ENCODE assay signal across 20 mouse cellular contexts in genomic region chr9:80070026-80070425, GRCm38 (mm10). TPM values are rescaled to one million over a fixed set of nuclear protein-coding genes. Genes with fewer than 3 reads are reported as not detected.
DNase-seq lines count a peak whose midpoint lies in the region; ATAC-seq lines count a peak whose summit lies in the region.
"Had no signal": no experiment of that assay in that cellular context is flagged by ENCODE, and none has a peak within 500 bp of the region (broad histone marks: within the 10 kb centered on the region; RNA-seq: fewer than 3 reads in every experiment).

No protein-coding gene starts in this region.

- DNase-seq in ovary, postnatal 10 days (ENCODE audit: low spot score): no peak
- DNase-seq in thymus, postnatal 36 days: no peak
- no peak for DNase-seq in neural tube, embryonic 10.5 days (ENCODE audit: extremely low spot score, low spot score)
- DNase-seq: adrenal gland, postnatal 10 days; cerebellum, adult 18-20 months; heart, postnatal 14 days; layer of hippocampus, adult 9-11 months; lung, embryonic 14.5 days; thymus, adult 2 months had no signal

- no peaks in the 10 kb centered on the region for H3K9me3 ChIP-seq in intestine, embryonic 15.5 days
- H3K9me3 ChIP-seq in intestine, embryonic 16.5 days (ENCODE audit: control insufficient read depth, low read length): no peaks in the 10 kb centered on the region
- peaks cover 6% of the 10 kb centered on the region for H3K9me3 ChIP-seq in megakaryocyte, embryonic 14.5 days
- H3K9me3 ChIP-seq in liver, embryonic 12.5 days (replicated peaks): peaks cover 8% of the 10 kb centered on the region; the same call in 1 of the 2 replicates
- H3K9me3 ChIP-seq: midbrain, embryonic 13.5 days had no signal

- H3K4me2 ChIP-seq in intestine, embryonic 15.5 days (replicated peaks): 0 out of 2 replicates have a peak overlapping the region, but pooled peaks have one; percentile 11
- no peak overlapping the region for H3K4me2 ChIP-seq in intestine, embryonic 16.5 days (ENCODE audit: low read depth, low read length)
- H3K4me2 ChIP-seq in liver, embryonic 12.5 days: peak overlapping the region; percentile 3; the same call in 1 of the 2 replicates

- no peak for ATAC-seq in intestine, embryonic 15.5 days
- ATAC-seq in intestine, embryonic 16.5 days: no peak
- no peak for ATAC-seq in megakaryocyte, adult 5-6 weeks (ENCODE audit: poor library complexity, severe bottlenecking)
- ATAC-seq in liver, embryonic 12.5 days: no peak
- ATAC-seq: forebrain, embryonic 14.5 days; midbrain, embryonic 13.5 days had no signal

- H3K27me3 ChIP-seq in intestine, embryonic 15.5 days (replicated peaks): no peaks in the 10 kb centered on the region
- H3K27me3 ChIP-seq in intestine, embryonic 16.5 days (replicated peaks; ENCODE audit: control insufficient read depth, insufficient read depth, low read length): no peaks in the 10 kb centered on the region
- H3K27me3 ChIP-seq in megakaryocyte, embryonic 14.5 days (replicated peaks): no peaks in the 10 kb centered on the region
- no peaks in the 10 kb centered on the region for H3K27me3 ChIP-seq in liver, embryonic 12.5 days (replicated peaks)
- H3K27me3 ChIP-seq: midbrain, embryonic 13.5 days had no signal

- H3K9ac ChIP-seq in intestine, embryonic 15.5 days: no peak overlapping the region
- H3K9ac ChIP-seq in intestine, embryonic 16.5 days (ENCODE audit: low read depth, low read length): no peak overlapping the region
- no peak overlapping the region for H3K9ac ChIP-seq in liver, embryonic 12.5 days
- H3K9ac ChIP-seq: hindbrain, embryonic 14.5 days; lung, embryonic 14.5 days; midbrain, embryonic 13.5 days had no signal

- H3K27ac ChIP-seq in intestine, embryonic 15.5 days: 0 out of 2 replicates have a peak overlapping the region, but pooled peaks have one; percentile 5
- no peak overlapping the region for H3K27ac ChIP-seq in intestine, embryonic 16.5 days (ENCODE audit: low read length)
- no peak overlapping the region for H3K27ac ChIP-seq in liver, embryonic 12.5 days
- H3K27ac ChIP-seq: embryonic facial prominence, embryonic 10.5 days; heart, embryonic 10.5 days; hindbrain, embryonic 14.5 days; midbrain, embryonic 13.5 days had no signal

- H3K4me3 ChIP-seq in intestine, embryonic 15.5 days (replicated peaks): no peak overlapping the region
- no peak overlapping the region for H3K4me3 ChIP-seq in intestine, embryonic 16.5 days (ENCODE audit: low read length)
- H3K4me3 ChIP-seq in megakaryocyte, embryonic 14.5 days (replicated peaks): peak overlapping the region; percentile 79
- H3K4me3 ChIP-seq in liver, embryonic 12.5 days: no peak overlapping the region
- H3K4me3 ChIP-seq: erythroblast, embryonic 14.5 days; heart, embryonic 10.5 days had no signal

- H3K4me1 ChIP-seq in intestine, embryonic 15.5 days (replicated peaks): peaks cover 11% of the 10 kb centered on the region; the same call in 1 of the 2 replicates
- peaks cover 37% of the 10 kb centered on the region for H3K4me1 ChIP-seq in intestine, embryonic 16.5 days (ENCODE audit: control insufficient read depth, insufficient read depth, low read length)
- H3K4me1 ChIP-seq in megakaryocyte, embryonic 14.5 days: peaks cover 56% of the 10 kb centered on the region
- H3K4me1 ChIP-seq in liver, embryonic 12.5 days: peaks cover 65% of the 10 kb centered on the region

- no peaks in the 10 kb centered on the region for H3K36me3 ChIP-seq in intestine, embryonic 15.5 days
- no peaks in the 10 kb centered on the region for H3K36me3 ChIP-seq in intestine, embryonic 16.5 days (ENCODE audit: control insufficient read depth, insufficient read depth, low read length)
- peaks cover 5% of the 10 kb centered on the region for H3K36me3 ChIP-seq in megakaryocyte, embryonic 14.5 days (replicated peaks; ENCODE audit: low read length)
- H3K36me3 ChIP-seq in liver, embryonic 12.5 days: no peaks in the 10 kb centered on the region
- H3K36me3 ChIP-seq: heart, embryonic 10.5 days; midbrain, embryonic 13.5 days had no signal

- 55% methylated on average over 3 of the region's 3 CpGs for WGBS in intestine, embryonic 15.5 days
- 54% methylated on average over 3 of the region's 3 CpGs for WGBS in intestine, embryonic 16.5 days
- 35% methylated on average over 3 of the region's 3 CpGs for WGBS in liver, embryonic 12.5 days (ENCODE audit: insufficient replicate concordance)

RNA-seq across cellular contexts. Expression of gene Senp6, which starts 3.3 kb away (rescaled TPM):
- polyA plus RNA-seq in intestine, embryonic 15.5 days (2015; fragmentation: Nextera tagmentation; extraction: Ambion mirVana): 36.9 and 41.3 TPM in 2 replicates
- 26.6 and 29.5 TPM in 2 replicates for polyA plus RNA-seq in intestine, embryonic 16.5 days (2015; fragmentation: Nextera tagmentation; extraction: Ambion mirVana)
- polyA plus RNA-seq in megakaryocyte, embryonic 14.5 days (2012; ENCODE audit: insufficient read depth, low replicate concordance): 5.1 and 71.9 TPM in 2 replicates
- total RNA-seq in megakaryocyte, adult 5-6 weeks (2015): 107 and 112 TPM in 2 replicates
- 88.1 and 101 TPM in 2 replicates for total RNA-seq in megakaryocyte, adult 5-6 weeks (2017)
- polyA plus RNA-seq in liver, embryonic 12.5 days (2016; fragmentation: Nextera tagmentation; extraction: Ambion mirVana): 29.8 and 30.7 TPM in 2 replicates

RNA-seq across cellular contexts. Expression of gene Filip1, which starts 57.4 kb away (rescaled TPM):
- 6.0 and 6.3 TPM in 2 replicates for polyA plus RNA-seq in intestine, embryonic 15.5 days (2015; fragmentation: Nextera tagmentation; extraction: Ambion mirVana)
- polyA plus RNA-seq in intestine, embryonic 16.5 days (2015; fragmentation: Nextera tagmentation; extraction: Ambion mirVana): 5.5 TPM in 2 replicates
- polyA plus RNA-seq in megakaryocyte, embryonic 14.5 days (2012; ENCODE audit: insufficient read depth, low replicate concordance): not detected in 2 replicates
- total RNA-seq in megakaryocyte, adult 5-6 weeks (2015): 0.07 TPM in 1 of 2 replicates, not detected in the other
- 0.11 and 0.94 TPM in 2 replicates for total RNA-seq in megakaryocyte, adult 5-6 weeks (2017)
- 0.94 and 1.2 TPM in 2 replicates for polyA plus RNA-seq in liver, embryonic 12.5 days (2016; fragmentation: Nextera tagmentation; extraction: Ambion mirVana)
- polyA plus RNA-seq: erythroblast, embryonic 14.5 days had no signal
